In the genomic region with DNA sequence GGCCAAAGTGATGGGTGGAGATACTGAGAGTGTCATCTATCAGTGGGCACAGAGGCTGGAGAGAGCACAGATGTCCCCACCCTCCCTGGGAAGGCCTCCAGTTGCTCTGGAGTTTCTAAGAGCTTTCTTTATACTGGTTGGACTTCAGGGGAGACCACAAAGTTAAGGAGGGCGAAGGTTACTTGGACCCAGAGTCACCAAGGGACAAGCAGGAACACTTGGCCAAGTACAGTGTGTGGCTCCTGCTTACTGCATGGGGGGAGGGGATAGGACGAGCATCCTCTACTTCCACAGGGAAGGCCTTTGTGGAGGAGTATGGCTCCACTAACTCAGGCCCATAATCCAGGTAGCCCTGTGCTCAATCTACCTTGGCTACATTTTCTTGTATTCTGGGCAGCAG, we compare ENCODE assay signal across 11 mouse cellular contexts.
"Had no signal": no experiment of that assay in that cellular context is flagged by ENCODE, and none has a peak within 500 bp of the region (broad histone marks: within the 10 kb centered on the region; RNA-seq: fewer than 3 reads in every experiment).

No protein-coding gene starts in this region.

- H3K9me3 ChIP-seq: limb, embryonic 15.5 days; liver, embryonic 13.5 days; neural tube, embryonic 12.5 days had no signal

- H3K27ac ChIP-seq: kidney, postnatal 0 days; layer of hippocampus, adult 2 months; limb, embryonic 15.5 days; liver, embryonic 13.5 days; neural tube, embryonic 12.5 days; stomach, postnatal 0 days had no signal

- H3K36me3 ChIP-seq: limb, embryonic 15.5 days; liver, embryonic 13.5 days; neural tube, embryonic 12.5 days had no signal

- H3K9ac ChIP-seq: limb, embryonic 15.5 days; liver, embryonic 13.5 days; liver, postnatal 0 days; neural tube, embryonic 12.5 days had no signal

- ATAC-seq: inflammation-experienced regulatory T-cells, adult 6 months; intestine, postnatal 0 days; liver, postnatal 0 days had no signal

- DNase-seq: liver, embryonic 13.5 days; liver, postnatal 0 days; midbrain, embryonic 14.5 days; thymus, postnatal 4 days had no signal

- H3K27me3 ChIP-seq: limb, embryonic 15.5 days; liver, embryonic 13.5 days had no signal

- H3K4me3 ChIP-seq: layer of hippocampus, adult 2 months; limb, embryonic 15.5 days; liver, embryonic 13.5 days; neural tube, embryonic 12.5 days had no signal

- H3K4me2 ChIP-seq: limb, embryonic 15.5 days; liver, embryonic 13.5 days; neural tube, embryonic 12.5 days had no signal
